Mouse (Mus musculus): Measurements from ENCODE around the gene 4930474N05Rik.

Gene 4930474N05Rik

GRCm38 (mm10) chr14:36094617-36095016 is at the start of gene 4930474N05Rik:
Gene 4930474N05Rik (plus strand): TSS chr14:36094917.
- no peak for DNase-seq (ENCODE audit: low spot score in 2 of 2)

- DNase-seq (ENCODE audit: low spot score in 2 of 2): peak; percentile 32 to 44
Observed at GRCm38 (mm10) chr14:36048746-36049391, 45.8 kb upstream of the 4930474N05Rik start.

- no peak for DNase-seq (ENCODE audit: low spot score in 2 of 2)
Observed at GRCm38 (mm10) chr14:36053281-36053680, 41.4 kb upstream of the 4930474N05Rik start.

GRCm38 (mm10) chr14:36098528-36098927 is 3.8 kb downstream of the 4930474N05Rik start:
- DNase-seq (ENCODE audit: low spot score in 2 of 2): no peak

GRCm38 (mm10) chr14:36099647-36100046 is 4.9 kb downstream of the 4930474N05Rik start:
- no peak for DNase-seq (ENCODE audit: low spot score in 2 of 2)

- DNase-seq (ENCODE audit: low spot score in 2 of 2): no peak
Observed at GRCm38 (mm10) chr14:36100731-36101130, 6.0 kb downstream of the 4930474N05Rik start.

- DNase-seq (ENCODE audit: low spot score in 2 of 2): no peak
Observed at GRCm38 (mm10) chr14:36114481-36114880, 19.8 kb downstream of the 4930474N05Rik start.

- no peak for DNase-seq (ENCODE audit: low spot score in 2 of 2)
Observed at GRCm38 (mm10) chr14:36123775-36124335, 29.1 kb downstream of the 4930474N05Rik start.

- no peak for DNase-seq (ENCODE audit: low spot score in 2 of 2)
Observed at GRCm38 (mm10) chr14:36135749-36136148, 41.0 kb downstream of the 4930474N05Rik start.

- DNase-seq (ENCODE audit: low spot score in 2 of 2): no peak
Observed at GRCm38 (mm10) chr14:36137696-36138095, 43.0 kb downstream of the 4930474N05Rik start.

GRCm38 (mm10) chr14:36145261-36145660 is 50.5 kb downstream of the 4930474N05Rik start:
- no peak for DNase-seq (ENCODE audit: low spot score in 2 of 2)

Measured in right cerebral cortex, adult 2 months (tissue).